Mouse (Mus musculus): ENCODE results near the gene Carm1.

DNA sequence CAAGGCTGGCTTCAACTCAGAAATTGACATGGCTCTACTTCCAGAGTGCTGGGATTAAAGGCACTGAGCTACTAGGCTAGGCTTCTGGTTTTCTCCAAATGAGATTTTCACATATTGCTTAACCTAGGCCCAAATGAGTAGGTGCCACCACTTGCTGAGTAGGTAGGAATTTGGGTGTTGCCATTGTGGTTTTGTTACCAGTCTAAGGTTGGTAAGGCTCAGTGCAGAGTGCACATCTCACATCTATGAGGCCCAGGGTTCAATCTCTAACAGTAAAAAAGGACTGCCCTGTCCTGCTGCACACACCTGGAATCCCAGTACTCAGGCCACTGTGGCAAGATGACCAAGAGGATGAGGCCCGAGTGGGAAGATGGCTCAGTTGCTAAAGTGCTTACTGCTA, 38.7 kb downstream of the Carm1 start:
- no peak for TF ChIP-seq CTCF (IDR thresholded peaks at IDR 0.05; ENCODE audit: borderline replicate concordance, control insufficient read depth, extremely low read depth, insufficient read depth, low read length, poor library complexity)
- no peak for TF ChIP-seq POLR2A (IDR thresholded peaks at IDR 0.05; ENCODE audit: control insufficient read depth, extremely low read depth, insufficient read depth, low read length, poor library complexity)

All from thymus, adult 2 months (tissue).